In the genomic region with DNA sequence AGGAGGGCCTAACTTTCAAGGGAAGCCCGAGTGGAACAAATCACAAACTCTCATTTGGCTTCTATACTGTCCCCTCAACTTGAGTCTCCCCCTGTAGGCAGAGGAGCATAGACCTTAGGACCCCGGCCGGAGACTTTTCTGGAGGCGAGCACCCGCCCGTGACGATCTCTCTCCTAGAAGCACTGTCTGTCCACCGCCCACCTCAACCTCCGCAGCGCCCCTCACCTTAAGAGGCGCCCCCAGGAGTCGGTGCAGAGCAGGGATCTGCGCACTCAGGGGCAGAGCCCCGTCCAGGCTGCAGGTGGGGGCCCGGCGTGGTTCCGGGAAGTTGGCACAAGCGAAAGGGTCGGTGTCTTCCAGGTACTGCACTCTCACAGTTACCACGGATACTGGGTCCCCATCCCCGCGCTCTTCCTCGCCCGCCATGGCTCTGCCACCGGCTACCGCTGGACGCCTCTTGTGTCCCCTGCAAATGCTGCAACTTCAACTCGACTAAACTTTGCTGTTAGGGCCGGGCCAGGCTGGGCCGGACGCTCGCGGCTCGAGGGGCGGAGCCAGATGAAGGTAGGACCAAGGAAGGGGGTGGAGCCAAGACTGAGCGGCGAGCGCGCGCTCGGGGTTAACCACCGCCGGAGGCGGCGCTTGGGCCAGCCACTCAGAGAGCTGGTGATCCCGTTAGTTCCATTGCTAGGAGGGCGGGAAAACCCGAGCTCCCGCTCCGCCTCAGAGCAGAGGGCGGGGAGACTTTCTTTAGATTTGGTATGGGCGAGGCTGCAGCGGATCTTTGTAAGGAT, we compare ENCODE assay signal across 8 mouse cellular contexts. TPM values are rescaled to one million over a fixed set of nuclear protein-coding genes. Genes with fewer than 3 reads are reported as not detected.
DNase-seq lines count a peak whose midpoint lies in the region; ATAC-seq and TF ChIP-seq lines count a peak whose summit lies in the region.

A gene (minus strand): TSS at position 526 of the 794 bp plus-strand sequence.

- peak; percentile 57 for TF ChIP-seq POLR2A in ES-Bruce4 (IDR thresholded peaks at IDR 0.05; ENCODE audit: insufficient read depth, low read length)

- no peaks in the 10 kb centered on the region for H3K9me3 ChIP-seq in ES-Bruce4 (replicated peaks; ENCODE audit: control insufficient read depth, insufficient read depth, low read length, poor library complexity, severe bottlenecking)
- no peaks in the 10 kb centered on the region for H3K9me3 ChIP-seq in forebrain, embryonic 12.5 days
- H3K9me3 ChIP-seq in heart, postnatal 0 days (replicated peaks; ENCODE audit: control insufficient read depth, low read length): no peaks in the 10 kb centered on the region
- no peaks in the 10 kb centered on the region for H3K9me3 ChIP-seq in neural tube, embryonic 15.5 days (replicated peaks)

- peak within 1 kb of the TSS; percentile 88 for H3K4me3 ChIP-seq in ES-Bruce4 (ENCODE audit: low read depth, low read length)
- H3K4me3 ChIP-seq in forebrain, embryonic 12.5 days (replicated peaks): peak within 1 kb of the TSS; percentile 58
- H3K4me3 ChIP-seq in heart, postnatal 0 days (ENCODE audit: low read depth, low read length): peak within 1 kb of the TSS; percentile 79
- peak within 1 kb of the TSS; percentile 79 for H3K4me3 ChIP-seq in neural tube, embryonic 15.5 days (replicated peaks)

- ATAC-seq in forebrain, embryonic 12.5 days (ENCODE audit: low FRiP score): peak; percentile 91
- ATAC-seq in heart, postnatal 0 days (ENCODE audit: insufficient read depth, low read depth): peak; percentile 85
- peak; percentile 87 for ATAC-seq in neural tube, embryonic 15.5 days (ENCODE audit: low FRiP score)

- H3K4me2 ChIP-seq in forebrain, embryonic 12.5 days: peak within 1 kb of the TSS; percentile 68
- peak within 1 kb of the TSS; percentile 95 for H3K4me2 ChIP-seq in heart, postnatal 0 days (ENCODE audit: low read depth, low read length)
- peak within 1 kb of the TSS; percentile 98 for H3K4me2 ChIP-seq in neural tube, embryonic 15.5 days

- H3K36me3 ChIP-seq in ES-Bruce4 (ENCODE audit: control insufficient read depth, insufficient read depth, low read length, poor library complexity, severe bottlenecking): no peaks in the 10 kb centered on the region
- H3K36me3 ChIP-seq in forebrain, embryonic 12.5 days (replicated peaks): no peaks in the 10 kb centered on the region
- H3K36me3 ChIP-seq in heart, postnatal 0 days (replicated peaks; ENCODE audit: control insufficient read depth, insufficient read depth, low read length): no peaks in the 10 kb centered on the region
- no peaks in the 10 kb centered on the region for H3K36me3 ChIP-seq in neural tube, embryonic 15.5 days

- DNase-seq in c-Kit-positive CD71-positive TER-119-positive erythroid progenitor cells, embryonic 14.5 days (ENCODE audit: low spot score): peak; percentile 89
- DNase-seq in heart, postnatal 0 days (ENCODE audit: low spot score): peak; percentile 97
- DNase-seq in kidney, postnatal 4 days: peak; percentile 96 to 98
- peak; percentile 97 to 98 for DNase-seq in lung, adult 18-20 months
- peak; percentile 93 for DNase-seq in testis, postnatal 14 days (ENCODE audit: low spot score)

- TF ChIP-seq EP300 in ES-Bruce4 (IDR thresholded peaks at IDR 0.05; ENCODE audit: insufficient read depth, low read depth, low read length): no peak
- no peak for TF ChIP-seq EP300 in heart, postnatal 0 days (IDR thresholded peaks at IDR 0.05; ENCODE audit: low read depth)

- no peak for TF ChIP-seq CTCF in ES-Bruce4 (IDR thresholded peaks at IDR 0.05; ENCODE audit: low read depth, low read length)
- TF ChIP-seq CTCF in heart, postnatal 0 days (IDR thresholded peaks at IDR 0.05; ENCODE audit: low read depth): no peak

- H3K27ac ChIP-seq in ES-Bruce4 (ENCODE audit: insufficient read depth, low read length): peak within 1 kb of the TSS; percentile 22
- H3K27ac ChIP-seq in forebrain, embryonic 12.5 days: peak within 1 kb of the TSS; percentile 77
- peak within 1 kb of the TSS; percentile 76 for H3K27ac ChIP-seq in heart, postnatal 0 days (ENCODE audit: low read depth)
- H3K27ac ChIP-seq in neural tube, embryonic 15.5 days (replicated peaks): peak within 1 kb of the TSS; percentile 81

- peaks cover 3% of the 10 kb centered on the region for H3K4me1 ChIP-seq in ES-Bruce4 (ENCODE audit: control insufficient read depth, insufficient read depth, low read length)
- peaks cover 38% of the 10 kb centered on the region for H3K4me1 ChIP-seq in forebrain, embryonic 12.5 days
- peaks cover 34% of the 10 kb centered on the region for H3K4me1 ChIP-seq in heart, postnatal 0 days (ENCODE audit: control insufficient read depth, insufficient read depth)
- H3K4me1 ChIP-seq in neural tube, embryonic 15.5 days: peaks cover 49% of the 10 kb centered on the region

- H3K9ac ChIP-seq in ES-Bruce4 (ENCODE audit: low read depth, poor library complexity, severe bottlenecking): peak within 1 kb of the TSS; percentile 81
- H3K9ac ChIP-seq in forebrain, embryonic 12.5 days: peak within 1 kb of the TSS; percentile 60
- peak within 1 kb of the TSS; percentile 67 for H3K9ac ChIP-seq in heart, postnatal 0 days (replicated peaks; ENCODE audit: low read depth, low read length)
- peak within 1 kb of the TSS; percentile 82 for H3K9ac ChIP-seq in neural tube, embryonic 15.5 days (replicated peaks)

- WGBS in forebrain, embryonic 12.5 days: under 1% methylated on average over 53 of the region's 53 CpGs
- under 1% methylated on average over 53 of the region's 53 CpGs for WGBS in heart, postnatal 0 days
- under 1% methylated on average over 53 of the region's 53 CpGs for WGBS in neural tube, embryonic 15.5 days

- H3K27me3 ChIP-seq in ES-Bruce4 (ENCODE audit: control insufficient read depth, insufficient read depth, low read length, poor library complexity, severe bottlenecking): 0 out of 2 replicates have a peak, but pooled peaks cover 3% of the 10 kb centered on the region
- peaks cover 7% of the 10 kb centered on the region for H3K27me3 ChIP-seq in forebrain, embryonic 12.5 days
- no peaks in the 10 kb centered on the region for H3K27me3 ChIP-seq in heart, postnatal 0 days (ENCODE audit: control insufficient read depth, insufficient read depth, low read length)
- H3K27me3 ChIP-seq in neural tube, embryonic 15.5 days (replicated peaks): peaks cover 13% of the 10 kb centered on the region

RNA-seq across cellular contexts. Expression of the gene that starts here (rescaled TPM):
- 13.0 and 15.4 TPM in 2 replicates for polyA plus RNA-seq in ES-Bruce4 (2011; ENCODE audit: insufficient read depth, insufficient read length, low read depth, missing spikeins)
- polyA plus RNA-seq in forebrain, embryonic 12.5 days (2016; fragmentation: Nextera tagmentation; extraction: Ambion mirVana): 1.4 and 1.6 TPM in 2 replicates
- 6.4 and 6.9 TPM in 2 replicates for total RNA-seq in heart, postnatal 0 days (2014; rRNA removed; ENCODE audit: low replicate concordance)
- 0.70 and 0.72 TPM in 2 replicates for polyA plus RNA-seq in heart, postnatal 0 days (2015; fragmentation: Nextera tagmentation; extraction: Ambion mirVana)
- 0.79 and 0.89 TPM in 2 replicates for polyA plus RNA-seq in neural tube, embryonic 15.5 days (2015; fragmentation: Nextera tagmentation; extraction: Ambion mirVana)

Comparison
In these comparisons a context has a peak if more than half of its experiments do, and no peak if none do; other contexts are left out.
1. Peak in every context shown above with its lines: DNase-seq, ATAC-seq, H3K4me3 ChIP-seq and H3K27ac ChIP-seq.
2. Peak in ATAC-seq, H3K4me3 ChIP-seq, H3K27ac ChIP-seq, H3K9ac ChIP-seq and H3K4me2 ChIP-seq in neural tube, embryonic 15.5 days; RNA of the gene not detected or under 1 TPM.
3. H3K27ac ChIP-seq: peak in every context shown above with its lines; median percentile 81 in neural tube, embryonic 15.5 days; 77 in forebrain, embryonic 12.5 days; 76 in heart, postnatal 0 days; 22 in ES-Bruce4.